Mouse (Mus musculus) cerebellum, adult 2 months (tissue): ENCODE measurements around the gene Cmtr1.
A peak's percentile ranks its signal among the peaks of the same experiment; 100 is the strongest.

ENCODE experiments used
- CTCF ChIP-seq: fragments of 200-500 bp; IDR thresholded peaks from 2 replicates; pipeline ENCODE4 v1.5.1; 2011; ENCODE audit warnings: low read depth, mild to moderate bottlenecking, control low read depth, low read length, moderate library complexity, borderline replicate concordance; ENCODE audit not compliant: insufficient read depth
- POLR2A ChIP-seq: fragments of 200-500 bp; IDR thresholded peaks from 2 replicates; pipeline ENCODE4 v1.6.1; 2011; ENCODE audit warnings: low read length, control low read depth, borderline replicate concordance; ENCODE audit not compliant: insufficient read depth

GRCm38 (mm10) chr17:29614115-29615023 is 46.0 kb upstream of the Cmtr1 start, which contains the start of the genes Rnf8 and Gm28043:
- TF ChIP-seq POLR2A (peak; percentile 75; the same call in 1 of the 2 replicates), CTCF (peak; percentile 74)
